Mouse (Mus musculus) limb, embryonic 12.5 days (tissue): ENCODE results near the gene Obox1. TPM values are rescaled to one million over a fixed set of nuclear protein-coding genes. Genes with fewer than 3 reads are reported as not detected.
"Not testable (repeated sequence)": the region's sequence is repeated elsewhere in the genome, so short reads cannot be mapped to it uniquely, and the experiment has no call there.

Experiments used
- ATAC-seq: fragments of 200-750 bp; cut with Nextera tagmentation; 2 replicates; pipeline ENCODE4 v1.8.0; 2017; ENCODE audit warnings: low read depth, moderate TSS enrichment; ENCODE audit not compliant: insufficient number of reproducible peaks, insufficient read depth, low FRiP score, low TSS enrichment
- H3K27ac ChIP-seq: fragments of 300-500 bp; sonication (generic); 2 replicates; pipeline ENCODE4 v1.5.1; 2016; ENCODE audit warnings: mild to moderate bottlenecking, moderate library complexity
- H3K27me3 ChIP-seq: fragments of 300-500 bp; sonication (generic); 2 replicates; pipeline ENCODE4 v1.6.1; 2016; ENCODE audit warnings: mild to moderate bottlenecking, moderate library complexity
- H3K36me3 ChIP-seq: fragments of 300-500 bp; sonication (generic); 2 replicates; pipeline ENCODE4 v1.6.1; 2016; ENCODE audit warnings: mild to moderate bottlenecking, moderate library complexity
- H3K4me1 ChIP-seq: fragments of 300-500 bp; sonication (generic); replicated peaks from 2 replicates; pipeline ENCODE4 v1.6.1; 2016
- H3K4me2 ChIP-seq: fragments of 300-500 bp; sonication (generic); 2 replicates; pipeline ENCODE4 v1.6.1; 2016; ENCODE audit warnings: mild to moderate bottlenecking, moderate library complexity
- H3K4me3 ChIP-seq: fragments of 300-500 bp; sonication (generic); replicated peaks from 2 replicates; pipeline ENCODE4 v1.5.1; 2016; ENCODE audit warnings: mild to moderate bottlenecking
- H3K9ac ChIP-seq: fragments of 300-500 bp; sonication (generic); replicated peaks from 2 replicates; pipeline ENCODE4 v1.6.1; 2016; ENCODE audit warnings: mild to moderate bottlenecking, moderate library complexity
- H3K9me3 ChIP-seq: fragments of 300-500 bp; sonication (generic); 2 replicates; pipeline ENCODE4 v1.6.1; 2016; ENCODE audit warnings: mild to moderate bottlenecking, moderate library complexity
- WGBS: fragments of 180-500 bp; shearing (Covaris S2); methylation state at CpG from one replicate; pipeline ENCODE4 v1.1.7; 2016; 5-methylcytosine and 5-hydroxymethylcytosine counted together
- polyA plus RNA-seq: library from polyadenylated mRNA; unstranded; fragments of >200 nt; fragmentation: Nextera tagmentation; extraction: Ambion mirVana; gene quantifications from 2 replicates; pipeline ENCODE4 v1.2.1, GENCODE M21; 2016

Gene Obox1
- polyA plus RNA-seq: not detected in 2 replicates

DNA sequence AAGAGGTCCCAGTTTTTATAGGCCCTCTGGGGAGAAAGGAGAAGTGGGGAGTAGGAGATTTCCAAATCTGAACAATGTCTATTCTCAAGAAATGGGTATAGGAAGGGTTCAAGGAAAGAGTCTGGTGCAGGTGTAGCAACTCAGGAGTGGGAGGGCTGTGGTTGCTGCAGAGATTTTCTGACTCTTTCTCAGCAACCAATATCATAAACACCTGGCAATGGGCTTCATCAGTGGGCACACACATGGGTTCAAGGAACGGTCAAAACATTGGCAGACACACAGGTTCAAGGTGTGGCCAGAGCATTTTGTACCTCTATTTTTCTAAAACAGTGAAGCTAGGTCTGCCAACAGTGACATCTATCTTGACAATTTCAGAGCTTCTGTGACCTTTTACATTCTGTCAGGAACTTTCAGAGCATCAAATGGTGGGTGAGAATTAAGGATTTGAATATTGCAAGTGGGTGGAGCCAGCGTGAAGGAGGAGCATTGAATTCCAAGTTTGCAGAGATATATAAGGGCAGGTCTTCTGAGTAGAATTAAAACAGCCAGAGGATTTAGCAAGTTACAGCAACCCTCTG is at the start of gene Obox1, which contains the start of gene Obox2:
Gene Obox1, plus strand, starts transcription at position 528 of the 578 bp plus-strand sequence.
Gene Obox2, plus strand, starts transcription at position 301 of the 578 bp plus-strand sequence.
- not testable (repeated sequence) for H3K9me3 ChIP-seq, H3K4me1 ChIP-seq, H3K4me2 ChIP-seq, H3K4me3 ChIP-seq, ATAC-seq, H3K9ac ChIP-seq, H3K27ac ChIP-seq, H3K27me3 ChIP-seq, H3K36me3 ChIP-seq
- WGBS: no CpG with 5 or more reads among the region's 2 CpGs

DNA sequence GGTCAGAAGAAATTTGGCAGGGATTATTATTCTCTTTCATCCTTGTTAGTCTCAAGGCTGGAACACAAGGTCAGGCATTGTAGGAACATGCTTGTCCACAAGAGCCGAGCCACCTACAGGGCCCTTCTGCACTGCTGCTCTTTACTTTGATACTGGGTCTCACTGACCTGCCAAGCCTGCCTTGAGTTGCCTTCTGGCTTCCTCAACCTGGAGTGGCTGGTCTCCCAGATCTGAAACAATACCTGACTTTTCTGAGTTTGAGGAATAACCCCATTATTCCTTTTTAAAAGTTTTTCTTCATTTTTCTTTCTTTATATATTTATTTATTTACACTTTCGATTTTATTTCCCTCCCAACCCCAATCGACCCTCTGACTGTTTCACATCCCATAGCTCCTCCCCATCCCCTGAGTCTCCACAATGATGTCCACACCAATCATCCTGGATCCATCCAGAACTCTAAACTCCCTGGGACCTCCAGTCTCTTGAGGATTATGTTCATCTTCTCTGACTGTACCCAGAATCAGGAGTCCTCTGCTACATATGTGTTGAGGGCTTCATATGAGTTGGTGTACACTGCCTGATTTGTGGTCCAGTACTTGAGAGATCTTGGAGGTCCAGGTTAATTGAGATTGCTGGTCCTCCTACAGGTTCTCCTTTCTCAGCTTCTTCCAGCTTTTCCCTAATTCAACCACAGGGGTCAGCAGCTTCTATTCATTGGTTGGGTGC is 10.6 kb downstream of the Obox1 start:
- H3K27me3 ChIP-seq, H3K9ac ChIP-seq, ATAC-seq, H3K4me2 ChIP-seq, H3K27ac ChIP-seq, H3K36me3 ChIP-seq, H3K4me3 ChIP-seq, H3K4me1 ChIP-seq: not testable (repeated sequence)
- WGBS: 71% methylated on average over 3 of the region's 3 CpGs
- peaks cover 36% of the 10 kb centered on the region for H3K9me3 ChIP-seq

DNA sequence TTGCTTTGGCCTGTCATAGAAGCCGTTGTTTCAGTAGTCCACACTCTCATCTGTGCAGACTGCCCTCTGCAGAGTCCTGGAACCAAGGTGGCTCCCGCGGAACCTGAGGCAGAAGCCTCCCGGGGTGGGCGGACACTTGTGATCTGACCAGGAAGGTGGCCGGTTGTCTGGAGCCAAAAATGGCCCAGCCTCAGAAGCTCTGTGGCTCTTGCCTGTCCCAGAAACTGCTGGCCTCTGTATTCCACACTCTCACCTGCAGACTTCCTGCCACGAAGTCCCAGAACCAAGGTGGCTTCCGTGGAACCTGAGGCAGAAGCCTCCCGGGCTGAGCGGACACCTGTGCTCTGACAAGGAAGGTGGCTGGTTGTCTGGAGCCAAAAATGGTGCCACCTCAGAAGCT is 18.1 kb downstream of the Obox1 start:
- not testable (repeated sequence) for H3K4me3 ChIP-seq, H3K9ac ChIP-seq
- WGBS: 90% methylated on average over 10 of the region's 10 CpGs

DNA sequence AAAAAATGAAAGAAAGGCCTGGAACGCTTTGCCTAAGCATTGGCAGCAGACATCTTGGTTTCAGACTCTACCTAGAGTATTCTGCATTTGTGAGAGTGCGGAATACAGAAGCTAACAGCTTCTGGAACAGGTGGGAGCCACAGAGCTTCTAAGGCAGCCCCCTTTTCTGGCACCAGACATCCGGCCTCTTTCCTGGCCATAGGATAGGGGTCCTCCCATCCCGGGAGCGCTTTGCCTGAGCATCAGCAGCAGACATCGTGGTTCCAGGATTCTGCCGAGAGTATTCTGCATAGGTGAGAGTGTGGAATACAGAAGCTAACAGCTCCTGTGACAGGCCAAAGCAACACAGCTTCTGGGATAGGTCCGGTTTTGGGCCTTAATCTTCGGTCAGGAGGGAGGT is 29.3 kb downstream of the Obox1 start:
- H3K27ac ChIP-seq, H3K4me1 ChIP-seq, H3K36me3 ChIP-seq, H3K4me2 ChIP-seq, H3K9ac ChIP-seq, H3K27me3 ChIP-seq, H3K4me3 ChIP-seq, ATAC-seq: not testable (repeated sequence)
- whole genome bisulfite sequencing: 86% methylated on average over 9 of the region's 9 CpGs
- H3K9me3 ChIP-seq: peaks cover 17% of the 10 kb centered on the region

More for the DNA sequence above, 18.1 kb downstream of the Obox1 start:
- not testable (repeated sequence) for H3K4me2 ChIP-seq, ATAC-seq, H3K27me3 ChIP-seq, H3K27ac ChIP-seq, H3K36me3 ChIP-seq, H3K4me1 ChIP-seq
- peaks cover 20% of the 10 kb centered on the region for H3K9me3 ChIP-seq

DNA sequence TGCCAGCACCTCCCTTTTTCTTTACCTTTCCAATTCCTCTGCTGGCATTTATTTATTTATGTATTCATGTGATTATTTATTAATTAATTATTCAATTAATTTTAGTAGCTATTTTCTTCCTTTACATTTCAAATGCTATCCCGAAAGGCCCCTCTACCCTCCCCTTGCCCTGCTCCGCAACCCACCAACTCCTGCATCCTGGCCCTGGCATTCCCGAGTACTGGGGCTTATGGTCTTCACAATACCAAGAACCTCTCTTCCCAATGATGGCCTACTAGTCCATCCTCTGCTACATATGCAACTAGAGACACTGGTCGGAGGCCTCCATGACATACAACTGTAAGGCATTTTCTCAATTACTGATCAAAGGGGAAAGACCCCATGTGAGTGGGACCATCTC is 36.8 kb downstream of the Obox1 start:
- 80% methylated on average over 4 of the region's 4 CpGs for WGBS
- not testable (repeated sequence) for H3K4me2 ChIP-seq

DNA sequence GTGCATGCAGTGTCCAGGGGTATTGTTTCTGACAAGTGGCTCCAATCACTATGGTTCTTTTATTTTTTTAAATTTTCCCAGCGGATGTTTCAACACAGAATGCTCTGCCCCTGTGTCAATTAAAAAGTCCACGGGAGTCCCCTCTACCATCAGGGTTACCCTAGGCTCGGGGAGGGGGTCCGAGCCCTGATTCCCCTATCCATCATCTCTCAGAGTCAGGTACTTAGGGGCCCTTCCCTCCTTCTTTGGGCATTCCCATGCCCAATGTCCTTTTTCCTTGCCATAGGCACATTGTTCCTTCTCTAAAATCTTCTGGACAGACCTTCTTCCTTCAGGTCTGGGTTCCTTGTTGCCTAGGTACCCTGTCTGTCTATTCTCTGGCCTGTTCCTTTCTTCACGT is 120.7 kb downstream of the Obox1 start:
- H3K27me3 ChIP-seq, ATAC-seq, H3K4me1 ChIP-seq, H3K27ac ChIP-seq, H3K9ac ChIP-seq, H3K36me3 ChIP-seq, H3K9me3 ChIP-seq, H3K4me3 ChIP-seq, H3K4me2 ChIP-seq: not testable (repeated sequence)
- 73% methylated on average over 5 of the region's 5 CpGs for WGBS

More for the DNA sequence above, 36.8 kb downstream of the Obox1 start:
- H3K4me1 ChIP-seq, H3K4me3 ChIP-seq, ATAC-seq, H3K27ac ChIP-seq, H3K27me3 ChIP-seq, H3K9ac ChIP-seq, H3K36me3 ChIP-seq: not testable (repeated sequence)
- peaks cover 16% of the 10 kb centered on the region for H3K9me3 ChIP-seq

Other genes with a start within 250 kb of the Obox1 start
- not detected in 2 replicates for gene Obox2, start 227 bp upstream of the Obox1 start, polyA plus RNA-seq